In genomic region chr10:79768400-79768799, GRCm38 (mm10) we compare ENCODE assay signal across 9 mouse cellular contexts. TPM values are rescaled to one million over a fixed set of nuclear protein-coding genes. Genes with fewer than 3 reads are reported as not detected.
DNase-seq lines count a peak whose midpoint lies in the region; ATAC-seq and TF ChIP-seq lines count a peak whose summit lies in the region.
"Had no signal": no experiment of that assay in that cellular context is flagged by ENCODE, and none has a peak within 500 bp of the region (broad histone marks: within the 10 kb centered on the region; RNA-seq: fewer than 3 reads in every experiment).

No protein-coding gene starts in this region.

- H3K27ac ChIP-seq in embryonic facial prominence, embryonic 11.5 days (replicated peaks; ENCODE audit: low read depth, low read length), result no peak overlapping the region
- H3K27ac ChIP-seq in heart, postnatal 0 days (ENCODE audit: low read depth), result no peak overlapping the region

- H3K36me3 ChIP-seq in embryonic facial prominence, embryonic 11.5 days (replicated peaks; ENCODE audit: control insufficient read depth, insufficient read depth, low read depth, low read length), result no peaks in the 10 kb centered on the region; the same call in 1 of the 2 replicates
- H3K36me3 ChIP-seq in heart, postnatal 0 days (replicated peaks; ENCODE audit: control insufficient read depth, insufficient read depth, low read length), result no peaks in the 10 kb centered on the region

- no peak for TF ChIP-seq EP300 in heart, postnatal 0 days (IDR thresholded peaks at IDR 0.05; ENCODE audit: low read depth)

- no peaks in the 10 kb centered on the region for H3K9me3 ChIP-seq in embryonic facial prominence, embryonic 11.5 days (replicated peaks; ENCODE audit: control insufficient read depth, low read length)
- H3K9me3 ChIP-seq in heart, postnatal 0 days (replicated peaks; ENCODE audit: control insufficient read depth, low read length), result peaks cover 4% of the 10 kb centered on the region; the same call in 1 of the 2 replicates

- no peak overlapping the region for H3K4me2 ChIP-seq in embryonic facial prominence, embryonic 11.5 days (ENCODE audit: low read depth, low read length)
- no peak overlapping the region for H3K4me2 ChIP-seq in heart, postnatal 0 days (ENCODE audit: low read depth, low read length)

- no peak overlapping the region for H3K4me3 ChIP-seq in embryonic facial prominence, embryonic 11.5 days (ENCODE audit: low read depth, low read length)
- no peak overlapping the region for H3K4me3 ChIP-seq in heart, postnatal 0 days (ENCODE audit: low read depth, low read length)

- TF ChIP-seq CTCF in heart, postnatal 0 days (IDR thresholded peaks at IDR 0.05; ENCODE audit: low read depth), result peak; percentile 93

- 2% methylated on average over 5 of the region's 5 CpGs for WGBS in embryonic facial prominence, embryonic 11.5 days
- 4% methylated on average over 5 of the region's 5 CpGs for WGBS in heart, postnatal 0 days

- H3K9ac ChIP-seq in embryonic facial prominence, embryonic 11.5 days (replicated peaks; ENCODE audit: low read length), result no peak overlapping the region
- H3K9ac ChIP-seq in heart, postnatal 0 days (replicated peaks; ENCODE audit: low read depth, low read length), result no peak overlapping the region

- H3K4me1 ChIP-seq in embryonic facial prominence, embryonic 11.5 days (ENCODE audit: control insufficient read depth, insufficient read depth, low read length), result peaks cover 13% of the 10 kb centered on the region
- H3K4me1 ChIP-seq in heart, postnatal 0 days (ENCODE audit: control insufficient read depth, insufficient read depth), result peaks cover 27% of the 10 kb centered on the region

- peak; percentile 45 to 63 for DNase-seq in CD8-positive naive resting alpha-beta T cell, adult 2 months (ENCODE audit: low read depth in 2 of 2, low spot score in 2 of 2)
- peak; percentile 62 to 73 for DNase-seq in adrenal gland, adult 18-20 months (ENCODE audit: low spot score in 2 of 2)
- DNase-seq in embryonic facial prominence, embryonic 11.5 days (ENCODE audit: low spot score), result peak; percentile 87
- peak; percentile 37 for DNase-seq in heart, postnatal 0 days (ENCODE audit: low spot score)
- peak; percentile 63 to 80 for DNase-seq in layer of hippocampus, postnatal 25 days (ENCODE audit: extremely low spot score in 1 of 2, low spot score in 1 of 2)
- peak; percentile 71 for DNase-seq in right cerebral cortex, adult 18-20 months
- peak; percentile 66 to 71 for DNase-seq in urinary bladder, postnatal 36 days (ENCODE audit: low spot score in 2 of 2)

- ATAC-seq in embryonic facial prominence, embryonic 11.5 days (replicated peaks; ENCODE audit: insufficient number of reproducible peaks, low FRiP score, low TSS enrichment, low read depth), result no peak
- no peak for ATAC-seq in heart, postnatal 0 days (ENCODE audit: insufficient read depth, low read depth)
- ATAC-seq in megakaryocyte, adult 5-6 weeks (ENCODE audit: poor library complexity, severe bottlenecking), result 0 out of 2 replicates have a peak, but pooled peaks have one; percentile 23

- H3K27me3 ChIP-seq in embryonic facial prominence, embryonic 11.5 days (ENCODE audit: control insufficient read depth, insufficient read depth, low read length), result no peaks in the 10 kb centered on the region
- H3K27me3 ChIP-seq in heart, postnatal 0 days (ENCODE audit: control insufficient read depth, insufficient read depth, low read length), result no peaks in the 10 kb centered on the region

RNA-seq across cellular contexts. Expression of gene Rnf126, which starts 1.6 kb away (rescaled TPM):
- 10 to 100 TPM; 47.4 to 51.1 TPM for total RNA-seq in adrenal gland, adult 18-20 months (2021)
- 65.1 and 72.7 TPM in 2 replicates for polyA plus RNA-seq in embryonic facial prominence, embryonic 11.5 days (2014; fragmentation: Nextera tagmentation; extraction: Ambion mirVana)
- 38.6 and 67.5 TPM in 2 replicates for total RNA-seq in heart, postnatal 0 days (2014; rRNA removed; ENCODE audit: low replicate concordance)
- 35.9 and 37.6 TPM in 2 replicates for polyA plus RNA-seq in heart, postnatal 0 days (2015; fragmentation: Nextera tagmentation; extraction: Ambion mirVana)
- 10 to 100 TPM; 82.7 to 92.9 TPM for total RNA-seq in layer of hippocampus, postnatal 25 days (2021)
- total RNA-seq in megakaryocyte, adult 5-6 weeks (2015), result 30.4 and 34.0 TPM in 2 replicates
- 12.5 and 13.0 TPM in 2 replicates for total RNA-seq in megakaryocyte, adult 5-6 weeks (2017)

RNA-seq across cellular contexts. Expression of gene Fstl3, which starts 8.7 kb away (rescaled TPM):
- total RNA-seq in adrenal gland, adult 18-20 months (2021), result 10 to 100 TPM; 11.0 to 28.5 TPM
- polyA plus RNA-seq in embryonic facial prominence, embryonic 11.5 days (2014; fragmentation: Nextera tagmentation; extraction: Ambion mirVana), result 2.4 and 2.7 TPM in 2 replicates
- total RNA-seq in heart, postnatal 0 days (2014; rRNA removed; ENCODE audit: low replicate concordance), result 21.4 and 28.0 TPM in 2 replicates
- 13.2 and 13.7 TPM in 2 replicates for polyA plus RNA-seq in heart, postnatal 0 days (2015; fragmentation: Nextera tagmentation; extraction: Ambion mirVana)
- total RNA-seq in layer of hippocampus, postnatal 25 days (2021), result 1 to 10 TPM; 1.2 to 2.1 TPM
- 3.9 and 5.3 TPM in 2 replicates for total RNA-seq in megakaryocyte, adult 5-6 weeks (2015)
- total RNA-seq in megakaryocyte, adult 5-6 weeks (2017), result 1.7 and 2.7 TPM in 2 replicates

RNA-seq across cellular contexts. Expression of gene Fgf22, which starts 13.5 kb away (rescaled TPM):
- under 1 TPM in 1 of 2 experiments, not detected in 1; 0.13 TPM for total RNA-seq in adrenal gland, adult 18-20 months (2021)
- 0.25 and 0.38 TPM in 2 replicates for polyA plus RNA-seq in embryonic facial prominence, embryonic 11.5 days (2014; fragmentation: Nextera tagmentation; extraction: Ambion mirVana)
- total RNA-seq in heart, postnatal 0 days (2014; rRNA removed; ENCODE audit: low replicate concordance), result not detected in 2 replicates
- polyA plus RNA-seq in heart, postnatal 0 days (2015; fragmentation: Nextera tagmentation; extraction: Ambion mirVana), result 0.14 TPM in 1 of 2 replicates, not detected in the other
- total RNA-seq in layer of hippocampus, postnatal 25 days (2021), result 1 to 10 TPM; 1.0 to 1.5 TPM
- not detected in 2 replicates for total RNA-seq in megakaryocyte, adult 5-6 weeks (2015)
- not detected in 2 replicates for total RNA-seq in megakaryocyte, adult 5-6 weeks (2017)
- total RNA-seq: hematopoietic stem cell, adult 5-6 weeks had no signal

RNA-seq across cellular contexts. Expression of gene Polrmt, which starts 22.0 kb away (rescaled TPM):
- 10 to 100 TPM; 53.0 to 59.0 TPM for total RNA-seq in adrenal gland, adult 18-20 months (2021)
- 30.5 and 35.6 TPM in 2 replicates for polyA plus RNA-seq in embryonic facial prominence, embryonic 11.5 days (2014; fragmentation: Nextera tagmentation; extraction: Ambion mirVana)
- 36.9 and 56.2 TPM in 2 replicates for total RNA-seq in heart, postnatal 0 days (2014; rRNA removed; ENCODE audit: low replicate concordance)
- 25.1 and 26.3 TPM in 2 replicates for polyA plus RNA-seq in heart, postnatal 0 days (2015; fragmentation: Nextera tagmentation; extraction: Ambion mirVana)
- total RNA-seq in layer of hippocampus, postnatal 25 days (2021), result 10 to 100 TPM; 39.2 to 44.6 TPM
- total RNA-seq in megakaryocyte, adult 5-6 weeks (2015), result 20.9 and 27.8 TPM in 2 replicates
- 9.7 and 12.6 TPM in 2 replicates for total RNA-seq in megakaryocyte, adult 5-6 weeks (2017)

RNA-seq across cellular contexts. Expression of gene Prss57, which starts 22.4 kb away (rescaled TPM):
- total RNA-seq in adrenal gland, adult 18-20 months (2021), result not detected
- polyA plus RNA-seq in embryonic facial prominence, embryonic 11.5 days (2014; fragmentation: Nextera tagmentation; extraction: Ambion mirVana), result not detected in 2 replicates
- 1.3 and 1.4 TPM in 2 replicates for total RNA-seq in heart, postnatal 0 days (2014; rRNA removed; ENCODE audit: low replicate concordance)
- not detected in 2 replicates for polyA plus RNA-seq in heart, postnatal 0 days (2015; fragmentation: Nextera tagmentation; extraction: Ambion mirVana)
- under 1 TPM; 0.30 to 0.33 TPM for total RNA-seq in layer of hippocampus, postnatal 25 days (2021)
- 2.7 and 5.6 TPM in 2 replicates for total RNA-seq in megakaryocyte, adult 5-6 weeks (2015)
- total RNA-seq in megakaryocyte, adult 5-6 weeks (2017), result 1.2 and 1.8 TPM in 2 replicates

Comparison
In these comparisons a context has a peak if more than half of its experiments do, and no peak if none do; other contexts are left out.
1. DNase-seq: peak in every context shown above with its lines; median percentile 87 in embryonic facial prominence, embryonic 11.5 days; 72 in layer of hippocampus, postnatal 25 days; 71 in right cerebral cortex, adult 18-20 months; 68 in urinary bladder, postnatal 36 days; 68 in adrenal gland, adult 18-20 months; 54 in CD8-positive naive resting alpha-beta T cell, adult 2 months; 37 in heart, postnatal 0 days.